Mouse (Mus musculus): Measurements from ENCODE around the gene Slc39a8. TPM values are rescaled to one million over a fixed set of nuclear protein-coding genes. Genes with fewer than 3 reads are reported as not detected.
A peak's percentile ranks its signal among the peaks of the same experiment; 100 is the strongest.

The Slc39a8 gene
- total and polyA plus RNA-seq, 2 experiments from 2014 or later: 11.9 to 16.3 TPM

DNA sequence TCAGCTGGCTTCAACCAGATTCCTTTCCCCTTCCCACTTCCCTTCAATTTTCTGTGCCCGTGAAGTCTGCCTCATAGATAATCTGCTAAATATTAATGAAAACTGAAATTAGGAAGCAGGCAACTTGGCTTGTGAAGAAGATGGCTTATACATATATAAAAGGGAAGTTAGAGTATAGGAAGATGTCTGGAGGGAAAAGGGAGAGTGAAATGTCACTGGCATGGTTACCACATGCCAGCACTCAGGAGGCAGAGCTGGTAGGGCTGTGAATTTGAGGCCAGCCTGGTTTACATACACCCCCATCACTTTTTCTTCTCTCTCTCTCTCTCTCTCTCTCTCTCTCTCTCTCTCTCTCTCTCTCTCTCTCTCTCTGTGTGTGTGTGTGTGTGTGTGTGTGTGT, 8.0 kb upstream of the Slc39a8 start:
- WGBS: 79% methylated on average over 1 of the region's 1 CpGs

DNA sequence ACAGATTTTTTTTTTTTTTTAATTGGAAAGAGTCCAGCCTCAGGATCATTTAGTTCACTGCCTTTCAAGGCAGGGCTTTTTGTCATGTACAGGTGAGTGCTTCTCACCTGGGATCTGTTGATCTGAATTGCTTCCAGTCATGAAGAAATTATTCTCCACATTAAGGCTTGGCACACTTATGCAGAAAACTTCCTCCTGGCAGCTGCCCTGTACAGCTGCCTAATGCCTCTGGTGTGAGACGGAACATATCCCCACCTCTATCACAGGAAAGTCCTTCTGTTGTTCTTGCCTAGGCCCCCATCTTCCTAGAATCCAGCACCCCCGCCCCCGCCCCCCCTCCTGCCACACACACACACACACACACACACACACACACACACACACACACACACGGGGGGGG, 643 bp upstream of the Slc39a8 start:
- H3K27me3 ChIP-seq (ENCODE audit: insufficient read depth, low read length): no peaks in the 10 kb centered on the region; the same call in 1 of the 2 replicates
- no peak for TF ChIP-seq CTCF (IDR thresholded peaks at IDR 0.05; ENCODE audit: low read depth)
- no peak overlapping the region for H3K9ac ChIP-seq
- no peak overlapping the region for H3K4me3 ChIP-seq (ENCODE audit: low read depth, low read length)
- peaks cover 12% of the 10 kb centered on the region for H3K4me1 ChIP-seq (ENCODE audit: insufficient read depth)
- no peak overlapping the region for H3K4me2 ChIP-seq (ENCODE audit: low read depth)
- H3K9me3 ChIP-seq (ENCODE audit: low read length): no peaks in the 10 kb centered on the region
- no peaks in the 10 kb centered on the region for H3K36me3 ChIP-seq (ENCODE audit: insufficient read depth)
- ATAC-seq: no peak
- DNase-seq: no peak
- WGBS: 18% methylated on average over 3 of the region's 4 CpGs
- H3K27ac ChIP-seq (ENCODE audit: low read depth, low read length): no peak overlapping the region

More for the DNA sequence above, 8.0 kb upstream of the Slc39a8 start:
- H3K9ac ChIP-seq: no peak overlapping the region
- TF ChIP-seq CTCF (IDR thresholded peaks at IDR 0.05; ENCODE audit: low read depth): no peak
- no peaks in the 10 kb centered on the region for H3K27me3 ChIP-seq (ENCODE audit: insufficient read depth, low read length)
- no peaks in the 10 kb centered on the region for H3K4me1 ChIP-seq (ENCODE audit: insufficient read depth)
- H3K4me3 ChIP-seq (ENCODE audit: low read depth, low read length): no peak overlapping the region
- no peaks in the 10 kb centered on the region for H3K9me3 ChIP-seq (ENCODE audit: low read length)
- no peaks in the 10 kb centered on the region for H3K36me3 ChIP-seq (ENCODE audit: insufficient read depth)
- DNase-seq (no peak), ATAC-seq (no peak)
- no peak overlapping the region for H3K27ac ChIP-seq (ENCODE audit: low read depth, low read length)
- no peak overlapping the region for H3K4me2 ChIP-seq (ENCODE audit: low read depth)

DNA sequence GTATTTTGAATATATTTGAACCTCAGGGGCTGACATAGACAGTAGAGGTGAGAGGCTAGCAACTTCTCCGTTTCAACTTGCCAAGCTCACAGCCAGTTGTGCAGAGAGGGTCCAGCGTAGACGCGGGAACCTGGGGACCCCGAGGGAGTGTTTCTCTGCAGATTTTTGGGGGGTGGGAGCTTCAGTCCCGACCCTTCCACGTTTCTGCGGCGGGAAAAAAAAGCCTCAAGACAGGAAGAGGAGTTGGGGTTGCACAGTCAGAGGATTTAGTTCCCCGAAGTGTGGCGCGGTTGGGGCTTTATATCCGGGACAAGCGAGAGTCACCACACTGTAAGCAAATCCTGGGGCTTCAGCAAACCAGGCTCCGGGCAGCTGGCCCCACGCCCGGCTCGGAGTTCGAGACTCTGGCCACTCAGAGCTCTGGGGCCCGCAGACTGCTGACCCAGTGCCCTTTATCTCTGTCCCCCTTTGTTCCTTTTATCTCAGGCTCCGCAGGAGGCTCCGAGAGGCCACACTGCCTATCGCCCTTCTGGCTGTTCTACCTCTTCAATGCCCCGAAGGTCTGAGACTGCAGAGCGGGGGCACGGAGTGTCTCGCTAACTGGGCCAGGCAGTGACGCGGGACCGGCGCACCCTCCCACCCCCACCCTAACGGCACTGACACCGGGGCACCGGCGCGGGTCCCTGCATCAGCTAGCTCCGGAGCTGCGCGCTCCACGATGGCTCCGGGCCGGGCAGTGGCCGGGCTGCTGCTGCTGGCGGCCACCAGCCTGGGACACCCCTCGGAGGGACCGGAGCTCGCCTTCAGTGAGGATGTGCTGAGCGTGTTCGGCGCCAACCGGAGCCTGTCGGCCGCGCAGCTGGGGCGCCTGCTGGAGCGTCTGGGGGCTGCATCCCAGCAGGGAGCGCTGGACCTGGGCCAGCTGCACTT, 940 bp downstream of the Slc39a8 start:
- Histone ChIP-seq H3K4me1 (ENCODE audit: insufficient read depth) (peaks cover 12% of the 10 kb centered on the region), H3K9me3 (ENCODE audit: low read length) (no peaks in the 10 kb centered on the region), H3K27ac (ENCODE audit: low read depth, low read length) (peak overlapping the region; percentile 4; the same call in 1 of the 2 replicates), H3K4me3 (ENCODE audit: low read depth, low read length) (peak overlapping the region; percentile 51), H3K36me3 (ENCODE audit: insufficient read depth) (no peaks in the 10 kb centered on the region), H3K27me3 (ENCODE audit: insufficient read depth, low read length) (no peaks in the 10 kb centered on the region; the same call in 1 of the 2 replicates), H3K4me2 (ENCODE audit: low read depth) (peak overlapping the region; percentile 99), H3K9ac (peak overlapping the region; percentile 58)
- DNase-seq (peak; percentile 43), ATAC-seq (peak; percentile 71)
- no peak; the same call in 1 of the 2 replicates for TF ChIP-seq CTCF (IDR thresholded peaks at IDR 0.05; ENCODE audit: low read depth)
- under 1% methylated on average over 57 of the region's 57 CpGs for WGBS

DNA sequence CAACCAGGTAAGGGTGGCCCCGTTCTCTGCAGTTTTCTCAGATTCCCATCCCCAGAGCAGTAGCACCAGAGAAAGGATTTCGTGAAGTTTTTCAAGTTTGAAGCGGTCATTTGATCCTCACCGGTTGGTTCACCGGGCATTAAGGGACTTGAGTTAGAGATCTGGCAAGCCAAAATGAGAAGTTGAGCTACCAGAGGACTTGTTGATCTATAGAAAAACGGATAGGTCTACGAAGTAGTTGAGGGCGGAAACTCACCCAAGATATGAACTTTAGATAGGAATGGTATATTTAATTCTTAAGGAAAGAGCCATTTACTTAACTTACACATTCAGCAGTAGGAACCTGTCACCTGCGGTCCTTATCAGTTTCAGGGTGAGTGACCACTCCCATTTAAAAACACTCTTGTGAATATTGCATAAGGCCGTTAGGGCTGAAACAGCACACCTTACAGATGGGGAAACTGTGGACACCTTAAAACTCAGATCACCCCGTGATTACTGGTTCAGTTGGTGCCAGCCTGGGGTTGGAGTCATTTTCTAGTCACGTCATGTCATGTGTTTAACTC, 1.7 kb downstream of the Slc39a8 start:
- Histone ChIP-seq H3K9ac (peak overlapping the region; percentile 58), H3K4me1 (ENCODE audit: insufficient read depth) (peaks cover 12% of the 10 kb centered on the region), H3K4me2 (ENCODE audit: low read depth) (peak overlapping the region; percentile 99), H3K4me3 (ENCODE audit: low read depth, low read length) (peak overlapping the region; percentile 51), H3K9me3 (ENCODE audit: low read length) (no peaks in the 10 kb centered on the region), H3K36me3 (ENCODE audit: insufficient read depth) (no peaks in the 10 kb centered on the region), H3K27ac (ENCODE audit: low read depth, low read length) (no peak overlapping the region), H3K27me3 (ENCODE audit: insufficient read depth, low read length) (no peaks in the 10 kb centered on the region; the same call in 1 of the 2 replicates)
- 28% methylated on average over 12 of the region's 12 CpGs for WGBS
- ATAC-seq (no peak), DNase-seq (no peak)
- no peak for TF ChIP-seq CTCF (IDR thresholded peaks at IDR 0.05; ENCODE audit: low read depth)

DNA sequence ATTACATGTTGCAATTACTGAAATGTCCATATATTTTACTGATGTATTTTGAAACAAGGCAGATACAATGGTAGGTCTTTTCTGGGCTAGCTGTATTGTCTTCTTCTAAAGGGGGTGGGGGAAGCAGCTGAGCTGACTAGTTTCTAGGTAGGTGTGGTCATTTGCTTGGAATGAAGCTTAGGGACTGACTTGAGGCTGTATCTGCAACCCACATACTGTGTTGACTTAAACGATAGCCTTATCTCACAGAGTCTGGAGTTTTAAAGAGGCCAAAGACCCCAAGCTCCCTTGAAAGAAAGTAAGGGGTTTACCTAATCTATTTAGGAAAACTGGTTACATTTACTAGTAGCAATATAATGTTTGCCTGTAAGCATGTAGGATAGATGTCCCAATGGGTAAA, 2.9 kb downstream of the Slc39a8 start:
- H3K9ac ChIP-seq: no peak overlapping the region
- ATAC-seq: no peak
- H3K27me3 ChIP-seq (ENCODE audit: insufficient read depth, low read length): no peaks in the 10 kb centered on the region; the same call in 1 of the 2 replicates
- DNase-seq: no peak
- no peak overlapping the region for H3K4me3 ChIP-seq (ENCODE audit: low read depth, low read length)
- peaks cover 12% of the 10 kb centered on the region for H3K4me1 ChIP-seq (ENCODE audit: insufficient read depth)
- H3K4me2 ChIP-seq (ENCODE audit: low read depth): no peak overlapping the region
- no peak for TF ChIP-seq CTCF (IDR thresholded peaks at IDR 0.05; ENCODE audit: low read depth)
- H3K9me3 ChIP-seq (ENCODE audit: low read length): no peaks in the 10 kb centered on the region
- H3K27ac ChIP-seq (ENCODE audit: low read depth, low read length): no peak overlapping the region
- WGBS: 44% methylated on average over 1 of the region's 1 CpGs
- H3K36me3 ChIP-seq (ENCODE audit: insufficient read depth): no peaks in the 10 kb centered on the region

DNA sequence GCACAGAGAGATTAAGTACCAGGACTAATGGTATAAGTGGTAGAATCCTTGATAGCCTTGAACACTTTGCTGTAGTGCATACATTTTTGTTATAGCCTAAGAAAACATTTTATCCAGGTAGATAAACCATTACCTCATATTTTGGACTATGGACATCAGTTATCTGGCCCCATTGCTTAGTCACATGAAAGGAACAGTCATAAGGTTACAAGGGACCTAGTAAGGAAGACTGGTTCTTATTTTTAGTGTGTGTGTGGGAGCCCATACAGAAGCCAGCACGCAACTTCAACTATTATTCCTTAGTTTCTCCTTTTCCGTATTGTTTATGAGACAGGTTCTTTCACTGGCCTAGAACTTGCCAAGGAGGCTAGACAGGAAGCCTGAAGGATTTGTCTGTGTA, 7.4 kb downstream of the Slc39a8 start:
- H3K9me3 ChIP-seq (ENCODE audit: low read length): no peaks in the 10 kb centered on the region
- TF ChIP-seq CTCF (IDR thresholded peaks at IDR 0.05; ENCODE audit: low read depth): no peak
- no peaks in the 10 kb centered on the region for H3K36me3 ChIP-seq (ENCODE audit: insufficient read depth)
- WGBS: 93% methylated on average over 2 of the region's 2 CpGs
- H3K9ac ChIP-seq: no peak overlapping the region
- H3K4me3 ChIP-seq (ENCODE audit: low read depth, low read length): no peak overlapping the region
- no peak for DNase-seq
- no peak overlapping the region for H3K27ac ChIP-seq (ENCODE audit: low read depth, low read length)
- H3K27me3 ChIP-seq (ENCODE audit: insufficient read depth, low read length): no peaks in the 10 kb centered on the region; the same call in 1 of the 2 replicates
- no peak for ATAC-seq
- H3K4me2 ChIP-seq (ENCODE audit: low read depth): no peak overlapping the region
- no peaks in the 10 kb centered on the region for H3K4me1 ChIP-seq (ENCODE audit: insufficient read depth)

DNA sequence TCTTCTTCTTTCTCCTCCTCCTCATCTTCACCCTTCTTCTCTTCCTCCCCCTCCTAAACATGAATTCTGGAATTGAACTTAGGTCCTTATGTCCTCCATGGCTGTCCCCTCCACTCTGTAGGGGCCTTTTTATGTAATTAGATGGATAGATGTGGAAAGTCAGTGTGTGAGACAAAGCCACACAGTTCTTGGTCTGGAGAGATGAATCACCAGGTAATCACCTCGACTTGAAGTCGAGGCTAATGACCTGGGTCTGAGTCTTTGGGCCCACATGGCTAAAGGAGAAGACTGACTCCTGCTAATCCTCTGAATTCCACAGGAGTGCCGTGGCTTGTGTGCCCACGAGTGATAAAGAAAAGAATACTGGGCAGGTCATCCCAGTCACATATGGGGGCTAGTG, 7.8 kb downstream of the Slc39a8 start:
- Histone ChIP-seq H3K27me3 (ENCODE audit: insufficient read depth, low read length) (no peaks in the 10 kb centered on the region; the same call in 1 of the 2 replicates), H3K9ac (no peak overlapping the region), H3K4me3 (ENCODE audit: low read depth, low read length) (no peak overlapping the region), H3K9me3 (ENCODE audit: low read length) (no peaks in the 10 kb centered on the region), H3K4me2 (ENCODE audit: low read depth) (no peak overlapping the region), H3K4me1 (ENCODE audit: insufficient read depth) (no peaks in the 10 kb centered on the region), H3K36me3 (ENCODE audit: insufficient read depth) (no peaks in the 10 kb centered on the region), H3K27ac (ENCODE audit: low read depth, low read length) (no peak overlapping the region)
- 80% methylated on average over 4 of the region's 4 CpGs for WGBS
- DNase-seq: no peak
- no peak for TF ChIP-seq CTCF (IDR thresholded peaks at IDR 0.05; ENCODE audit: low read depth)
- ATAC-seq: no peak
